Mouse (Mus musculus) heart, adult 18-20 months (tissue): ENCODE measurements at regions not wholly inside any gene's neighbourhood (a gene's known extent, or its start where the extent isn't known, plus 50 kb on each side); places are given as distances from the start of the nearest gene placed in this dataset.
"Not testable (repeated sequence)": the region's sequence is repeated elsewhere in the genome, so short reads cannot be mapped to it uniquely, and the experiment has no call there.

Experiments
- DNase-seq, 2 experiments: peaks; one replicate each; pipeline ENCODE4 v3.0.0; 2021 to 2022; ENCODE audit warnings: mixed read lengths in 1 of 2

GRCm38 (mm10) chr2:108032301-108033013, 742.0 kb downstream of the Kcna4 start:
- no peak for DNase-seq

DNA sequence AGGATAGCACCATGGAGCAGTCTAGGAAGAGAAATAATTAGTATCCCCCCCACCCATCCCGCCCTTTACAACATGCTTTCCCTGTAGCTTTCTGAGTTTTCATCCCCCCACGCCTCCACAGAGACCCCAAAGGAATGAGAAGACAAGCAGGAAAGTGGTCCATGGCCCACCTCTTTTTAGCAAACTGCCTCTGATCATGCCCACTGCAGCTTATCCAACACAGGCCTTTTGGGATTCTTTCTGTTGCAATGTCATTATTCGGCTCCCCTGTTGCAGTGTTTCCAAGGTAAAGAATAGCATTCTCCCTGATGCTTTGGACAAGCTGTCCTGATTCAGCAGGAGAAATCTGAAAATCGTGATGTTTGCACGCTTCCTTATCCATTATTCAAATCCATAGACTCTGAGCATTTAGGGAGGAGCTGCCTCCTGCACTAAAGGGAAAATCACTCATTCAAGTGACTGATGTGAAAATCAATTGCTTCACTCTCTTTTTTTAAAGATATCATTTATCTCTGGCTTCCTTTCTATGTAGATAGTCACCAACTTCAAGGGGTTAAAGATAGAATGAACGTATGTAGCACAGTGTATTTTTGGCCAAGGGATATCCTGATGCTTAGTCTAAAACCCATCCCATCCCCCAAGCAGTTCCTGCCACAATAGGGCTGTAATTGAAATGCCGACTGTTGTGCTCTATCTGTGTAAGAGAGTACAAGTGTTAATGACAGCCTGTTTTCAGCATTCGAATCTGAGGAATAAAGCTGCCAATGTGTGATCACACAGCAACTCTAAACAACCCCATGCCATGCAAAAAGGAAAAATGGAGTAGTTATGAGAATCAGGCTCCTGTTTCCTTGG, 743.1 kb downstream of the Kcna4 start:
- no peak for DNase-seq

GRCm38 (mm10) chr2:108034882-108035281, 744.4 kb downstream of the Kcna4 start:
- no peak for DNase-seq

DNA sequence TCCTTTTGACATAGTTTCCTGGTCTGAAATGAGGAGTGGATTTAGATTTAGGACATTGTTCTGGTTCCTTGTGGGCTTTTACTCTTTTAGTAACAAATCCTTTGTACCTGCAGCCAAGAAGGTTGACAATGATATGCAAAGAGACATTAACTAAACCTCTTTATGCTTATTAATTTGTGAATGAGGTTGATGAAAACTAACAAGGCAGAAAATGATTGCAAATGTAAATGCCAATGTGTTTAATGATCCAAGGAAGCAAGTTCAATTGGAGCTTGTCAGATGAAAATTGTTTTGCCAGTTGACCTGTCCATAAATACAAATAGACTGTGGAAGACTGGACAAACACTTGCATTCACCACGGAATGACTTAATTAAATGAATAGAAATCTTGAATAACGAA, 751.6 kb downstream of the Kcna4 start:
- no peak for DNase-seq

- no peak for DNase-seq
These were observed 754.4 kb downstream of the Kcna4 start for GRCm38 (mm10) chr2:108044885-108045284.

GRCm38 (mm10) chr2:108045997-108046396, 755.6 kb downstream of the Kcna4 start:
- no peak for DNase-seq

DNA sequence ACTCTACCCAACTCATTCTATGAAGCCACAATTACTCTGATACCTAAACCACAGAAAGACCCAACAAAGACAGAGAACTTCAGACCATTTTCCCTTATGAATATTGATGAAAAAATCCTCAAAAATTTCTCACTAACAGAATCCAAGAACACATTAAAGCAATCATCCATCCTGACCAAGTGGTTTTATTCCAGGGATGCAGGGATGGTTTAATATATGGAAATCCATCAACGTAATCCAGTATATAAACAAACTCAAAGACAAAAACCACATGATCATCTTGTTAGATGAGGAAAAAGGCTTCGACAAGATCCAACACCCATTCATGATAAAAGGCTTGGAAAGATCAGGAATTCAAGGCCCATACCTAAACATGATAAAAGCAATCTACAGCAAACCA, 772.3 kb downstream of the Kcna4 start:
- not testable (repeated sequence) for DNase-seq

DNA sequence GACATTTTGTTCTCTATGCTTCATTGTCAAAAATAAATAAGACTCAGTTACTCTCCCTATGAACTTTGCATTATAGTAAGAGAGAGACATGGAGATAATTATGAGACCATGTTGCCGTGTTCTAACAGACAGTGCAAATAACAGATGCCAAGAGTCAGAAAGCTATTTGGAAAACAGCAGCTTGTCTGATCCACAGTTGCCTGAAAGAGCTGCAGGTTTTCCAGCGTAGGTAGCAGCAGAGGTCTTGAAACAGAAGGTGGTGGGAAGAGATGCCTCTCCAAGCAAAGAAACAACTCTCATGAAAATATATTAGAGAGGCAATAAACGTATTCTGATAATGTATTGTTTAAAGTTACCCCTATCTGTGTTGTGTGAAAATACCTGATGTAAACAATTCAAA, 793.5 kb downstream of the Kcna4 start:
- DNase-seq, result no peak

- no peak for DNase-seq
These were observed 799.8 kb downstream of the Kcna4 start for GRCm38 (mm10) chr2:108090266-108090665.

GRCm38 (mm10) chr2:108097026-108097425, 806.6 kb downstream of the Kcna4 start:
- DNase-seq, result no peak

DNA sequence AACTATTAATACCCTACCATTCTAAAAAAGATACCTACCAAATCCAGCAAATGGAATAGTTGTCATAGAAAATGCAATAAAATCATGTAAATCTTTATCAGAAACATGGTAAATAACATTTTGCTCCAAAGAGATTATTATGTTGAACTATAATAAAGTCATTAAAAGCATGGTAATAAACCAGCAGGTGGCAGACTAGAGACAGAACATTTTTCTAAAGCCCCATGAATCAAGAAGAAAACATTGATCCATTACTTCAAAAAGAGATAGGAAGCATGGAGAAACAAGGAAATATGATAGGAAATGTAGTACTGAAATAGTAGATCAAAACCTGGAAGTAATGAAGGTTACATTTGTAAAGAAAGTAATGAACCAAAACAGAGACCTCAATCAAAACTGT, 819.7 kb downstream of the Kcna4 start:
- no peak for DNase-seq

DNA sequence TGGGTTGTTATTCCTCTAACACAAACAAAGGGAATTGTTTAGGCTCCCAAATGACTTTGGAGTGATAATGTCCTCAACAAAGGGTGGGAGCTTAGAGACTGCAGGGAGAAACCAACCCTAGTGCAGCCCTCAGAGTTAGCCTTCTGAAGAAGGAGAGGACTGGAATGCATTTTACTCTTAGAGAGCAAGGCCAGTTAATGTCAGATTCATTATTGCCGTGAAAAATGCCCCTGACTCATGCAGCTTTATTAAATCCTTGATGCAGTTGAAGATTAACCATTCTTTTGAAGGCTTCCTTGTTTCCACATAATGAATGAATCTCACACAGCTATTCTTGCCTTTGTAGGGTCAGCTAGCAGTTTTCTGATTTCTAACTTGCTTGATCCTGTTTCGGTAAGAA, 855.3 kb downstream of the Kcna4 start:
- no peak for DNase-seq

- no peak for DNase-seq
These were observed 857.8 kb downstream of the Kcna4 start for GRCm38 (mm10) chr2:108148221-108148620.

- DNase-seq, result no peak
These were observed 865.8 kb downstream of the Kcna4 start for GRCm38 (mm10) chr2:108156189-108156588.

GRCm38 (mm10) chr2:108157731-108158130, 867.3 kb downstream of the Kcna4 start:
- no peak for DNase-seq

GRCm38 (mm10) chr2:108158311-108158710, 867.9 kb downstream of the Kcna4 start:
- DNase-seq, result no peak

- DNase-seq, result no peak
These were observed 870.4 kb downstream of the Kcna4 start for GRCm38 (mm10) chr2:108160865-108161264.

DNA sequence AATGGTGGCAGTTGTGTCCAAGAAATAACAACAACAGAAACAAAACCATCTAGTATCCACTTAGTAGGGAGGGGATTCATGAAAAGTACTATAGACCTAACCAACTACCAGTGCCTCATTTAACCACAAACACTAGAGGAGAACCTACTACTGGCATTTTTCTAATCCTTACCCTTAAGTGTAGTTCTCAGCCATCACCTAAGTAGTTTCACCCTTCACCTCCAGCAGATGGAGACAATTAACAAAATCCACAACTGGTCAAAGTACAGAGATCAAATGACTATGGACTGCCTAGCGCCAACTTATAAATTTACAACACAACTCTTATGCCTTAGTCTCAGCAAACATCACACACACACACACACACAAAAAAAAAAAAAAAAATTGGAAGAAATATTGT, 874.6 kb downstream of the Kcna4 start:
- DNase-seq, result no peak
